Mouse (Mus musculus) right cerebral cortex, postnatal 36 days (tissue): Measurements from ENCODE around the gene Nanos3.

Experiments
- DNase-seq, 2 experiments: peaks; one replicate each; pipeline ENCODE4 v3.0.0; 2022; ENCODE audit warnings: low spot score in 2 of 2, mixed read lengths in 1 of 2

Nanos3 gene

DNA sequence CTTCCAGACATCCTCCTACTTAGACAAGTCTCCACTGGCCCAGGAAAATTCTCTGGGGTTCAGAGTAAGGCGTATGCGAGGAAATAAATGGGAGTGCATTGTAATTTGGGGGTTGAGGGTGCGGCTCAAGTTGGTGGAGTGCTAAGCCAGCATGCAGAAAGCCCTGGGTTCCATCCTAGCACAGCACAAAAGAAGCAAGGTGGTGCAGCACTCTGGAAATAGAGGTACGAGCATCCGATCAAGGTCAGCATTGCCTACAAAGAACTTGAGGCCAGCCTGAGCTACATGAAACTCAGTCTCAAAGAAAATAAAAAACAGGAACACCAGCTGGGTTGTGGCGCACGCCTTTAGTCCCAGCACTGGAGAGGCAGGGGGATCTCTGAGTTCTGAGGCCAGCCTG, at the start of gene Nanos3:
TSS of gene Nanos3 (minus strand) at position 101 of the 400 bp plus-strand sequence.
- DNase-seq, result no peak

DNA sequence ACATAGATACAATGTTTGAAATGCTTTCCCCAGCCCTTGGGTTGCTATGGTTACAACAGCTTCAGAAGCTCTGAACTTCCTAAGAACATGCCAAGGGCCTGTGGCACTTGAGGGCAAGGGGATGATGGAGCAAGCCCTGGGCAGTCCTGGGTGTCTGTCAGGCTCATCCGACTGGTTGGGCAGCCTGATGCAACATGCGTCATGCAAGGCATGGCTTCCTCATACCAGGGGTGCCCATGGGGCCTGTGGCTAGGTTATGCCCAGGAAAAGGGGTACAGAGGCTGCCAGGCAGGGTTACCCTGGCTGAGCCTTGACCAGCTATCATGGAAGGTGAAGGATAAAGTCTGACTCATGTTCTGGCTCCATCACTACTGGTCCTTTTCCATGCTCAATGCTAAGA, 48.0 kb upstream of the Nanos3 start:
- DNase-seq, result no peak

DNA sequence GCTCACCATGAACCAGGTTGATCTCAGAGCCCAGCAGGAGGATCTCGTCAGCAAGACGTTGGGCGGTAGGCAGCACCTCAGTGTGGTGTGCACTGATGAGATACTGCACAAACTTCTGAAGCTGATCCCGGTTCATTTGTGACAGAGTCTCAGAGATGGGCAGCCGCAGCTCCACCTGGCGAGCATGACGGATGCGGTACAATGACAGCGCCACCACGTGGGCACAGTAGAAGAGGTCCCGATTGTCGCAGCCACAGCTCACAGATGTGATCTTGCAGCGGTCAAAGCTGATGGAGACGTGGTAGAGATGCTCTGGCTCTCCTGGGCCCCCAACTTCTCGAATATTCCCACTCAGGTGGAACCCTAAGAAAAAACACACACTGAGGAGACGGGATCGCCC, 45.7 kb upstream of the Nanos3 start:
- no peak for DNase-seq

DNA sequence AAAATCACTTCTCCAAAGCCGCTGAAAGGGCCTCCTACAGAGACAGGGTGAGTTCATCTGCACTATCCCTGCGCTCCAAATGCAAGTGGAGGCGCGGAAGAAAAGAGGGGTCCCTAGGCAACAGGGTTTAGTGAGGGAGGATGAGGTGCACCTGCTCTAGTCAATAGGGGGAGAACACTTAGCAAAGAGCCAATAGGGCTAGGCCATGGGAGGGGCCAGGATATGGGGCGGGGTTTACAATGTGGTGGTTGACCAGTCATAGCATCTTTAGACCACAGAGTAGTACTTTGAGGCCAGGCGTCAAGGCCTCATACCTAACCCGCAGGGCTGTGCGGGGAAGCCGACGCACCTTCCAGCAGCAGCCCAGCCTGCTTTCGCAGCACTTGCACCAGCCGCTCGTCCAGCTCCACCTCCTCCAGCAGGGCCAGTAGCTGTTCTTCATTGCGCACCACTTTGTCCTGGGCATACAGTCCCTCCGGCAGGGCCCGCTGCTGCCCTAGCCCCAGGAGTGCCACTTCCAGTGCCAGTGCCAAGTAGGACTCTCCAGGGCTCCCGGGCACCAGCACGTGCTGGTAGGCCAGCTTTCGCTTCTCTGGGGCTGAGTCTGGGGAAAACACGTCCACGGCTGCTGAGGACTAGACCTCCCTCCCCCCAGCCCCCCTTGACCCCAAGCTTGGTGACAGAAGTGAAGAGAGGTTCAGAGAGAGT, 38.5 kb upstream of the Nanos3 start:
- DNase-seq, result no peak

DNA sequence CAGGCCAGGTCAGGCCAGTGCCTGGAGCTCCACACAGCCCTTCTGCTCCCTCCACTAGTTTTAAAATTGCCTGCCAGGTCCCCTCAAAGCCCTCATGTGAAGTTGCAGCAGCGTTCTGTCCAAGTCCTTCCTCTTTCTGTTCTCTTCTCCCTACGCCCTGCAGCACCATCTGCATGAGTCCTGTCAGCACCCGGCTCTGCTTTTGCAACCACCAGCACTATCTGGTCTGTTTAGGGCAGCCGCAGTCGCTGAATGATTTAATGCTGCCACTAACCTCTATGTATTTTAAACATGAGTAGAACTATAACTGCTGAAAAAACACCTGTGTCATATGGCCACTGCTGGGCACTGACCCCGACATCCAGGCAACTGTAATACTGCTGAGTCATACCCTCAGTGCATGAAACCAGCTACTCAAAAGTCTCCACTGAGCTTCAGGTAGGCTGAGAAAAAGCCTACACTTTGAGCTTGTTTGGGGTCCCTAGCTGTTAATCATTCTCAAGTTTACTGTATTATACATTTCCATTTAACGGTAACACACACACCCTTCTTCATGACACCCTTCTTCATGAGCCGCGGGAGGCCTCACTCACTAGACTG, 37.6 kb upstream of the Nanos3 start:
- no peak for DNase-seq

DNA sequence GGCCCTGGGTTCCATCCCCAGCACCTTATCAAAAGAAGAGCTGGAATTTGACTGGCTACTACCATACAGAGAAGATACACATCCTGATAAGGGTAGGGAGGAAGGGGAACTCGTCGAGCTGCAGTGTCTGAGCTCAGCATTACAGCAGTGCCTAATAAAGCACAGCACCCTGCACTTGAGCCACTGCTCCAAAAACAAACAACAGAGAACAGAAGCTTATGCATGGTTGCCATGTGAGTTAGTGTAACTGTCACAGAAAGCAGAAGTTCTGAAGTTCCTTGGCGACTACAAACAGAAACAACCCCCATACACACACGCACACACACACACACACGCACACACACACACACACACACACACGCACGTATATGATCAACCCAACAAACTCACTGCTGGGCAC, 35.1 kb upstream of the Nanos3 start:
- DNase-seq, result no peak

DNA sequence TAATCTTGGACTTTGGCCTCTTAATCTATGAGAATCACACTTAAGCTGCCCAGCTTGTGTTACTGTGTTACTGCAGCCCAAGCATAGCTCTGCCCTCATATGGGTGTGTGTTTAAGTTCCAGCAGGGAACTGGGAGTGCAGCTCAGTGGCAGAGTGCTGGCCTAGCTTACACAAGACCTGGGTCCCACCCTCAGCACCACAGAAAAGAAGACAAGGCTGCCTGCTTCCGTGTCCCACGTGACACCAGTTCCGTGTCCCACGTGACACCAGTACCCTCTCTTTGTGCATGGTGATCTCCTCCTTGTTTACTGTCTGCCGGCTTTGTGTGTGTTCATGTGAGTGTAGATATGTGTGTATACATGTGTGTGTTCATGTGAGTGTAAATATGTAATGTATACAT, 33.1 kb upstream of the Nanos3 start:
- no peak for DNase-seq

DNA sequence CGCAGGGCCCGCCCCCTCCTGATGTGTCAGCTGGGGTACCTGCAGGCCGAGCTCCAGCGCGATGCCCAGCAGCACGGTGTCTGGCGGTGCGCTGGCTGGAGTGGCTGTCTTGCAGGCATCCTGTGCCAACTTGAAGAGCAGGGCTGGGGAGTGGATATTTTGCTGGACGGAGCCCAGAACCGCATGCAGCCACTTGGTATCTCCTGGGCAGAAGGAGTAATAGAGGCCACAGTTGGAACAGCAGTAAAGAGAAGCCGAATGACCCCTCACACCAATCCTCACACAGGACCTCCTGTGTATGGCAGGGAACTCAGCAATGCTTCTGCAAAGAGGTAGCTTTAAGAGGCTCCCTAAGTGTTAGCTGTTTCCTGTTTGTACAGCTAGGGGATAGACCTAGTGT, 32.2 kb upstream of the Nanos3 start:
- no peak for DNase-seq

DNA sequence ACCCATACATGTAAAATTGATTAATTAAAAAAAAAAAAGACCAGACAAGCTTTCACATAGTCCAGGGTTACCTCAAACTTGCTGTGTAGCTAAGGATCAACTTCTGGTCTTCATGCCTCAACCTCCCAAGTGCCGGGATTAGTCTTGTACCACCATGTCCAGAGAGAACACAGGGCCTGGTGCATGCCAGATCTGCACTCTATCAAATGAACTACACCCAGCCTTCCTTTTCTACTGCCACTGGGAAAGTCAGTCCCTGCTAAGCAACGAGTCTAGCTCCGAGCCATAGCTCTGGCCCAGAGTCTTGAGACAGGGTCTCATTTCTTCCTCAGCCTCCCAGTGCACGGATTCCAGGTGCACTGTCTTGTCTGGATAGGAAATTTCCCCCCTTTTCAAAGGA, 28.3 kb upstream of the Nanos3 start:
- no peak for DNase-seq

DNA sequence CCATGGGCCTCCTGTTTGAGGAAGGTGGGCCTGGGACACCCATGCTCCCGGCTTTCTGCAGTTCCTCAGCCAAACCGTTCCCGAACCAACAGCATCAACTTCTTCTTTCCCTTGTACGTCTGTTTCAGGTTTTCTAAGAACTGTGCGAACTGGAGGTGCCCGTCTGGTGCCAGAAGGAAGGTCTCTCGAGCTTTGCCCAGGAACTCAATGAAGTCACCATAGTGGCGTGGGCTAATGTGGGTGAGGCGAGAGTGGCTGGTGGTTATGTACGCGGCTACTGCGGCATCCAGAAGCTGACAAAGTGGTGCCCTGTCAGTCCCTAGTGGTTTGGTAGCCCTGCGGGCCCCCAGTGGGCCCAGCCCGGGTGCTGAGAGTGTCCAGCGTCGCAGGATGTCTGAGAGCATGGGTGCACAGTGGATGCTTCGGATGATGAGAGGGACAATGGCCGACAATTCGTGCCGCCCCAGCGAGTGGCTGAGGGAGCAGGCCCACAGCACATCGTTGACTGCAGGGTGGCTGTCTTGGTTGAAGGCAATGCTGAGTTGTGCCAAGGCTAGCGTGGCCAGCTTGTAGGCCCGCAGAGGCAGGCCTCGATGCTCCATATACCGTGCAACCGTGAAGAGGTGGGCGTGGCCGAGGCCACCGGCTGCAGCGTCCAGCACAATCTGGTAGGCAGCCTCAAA, 27.0 kb upstream of the Nanos3 start:
- DNase-seq, result no peak

DNA sequence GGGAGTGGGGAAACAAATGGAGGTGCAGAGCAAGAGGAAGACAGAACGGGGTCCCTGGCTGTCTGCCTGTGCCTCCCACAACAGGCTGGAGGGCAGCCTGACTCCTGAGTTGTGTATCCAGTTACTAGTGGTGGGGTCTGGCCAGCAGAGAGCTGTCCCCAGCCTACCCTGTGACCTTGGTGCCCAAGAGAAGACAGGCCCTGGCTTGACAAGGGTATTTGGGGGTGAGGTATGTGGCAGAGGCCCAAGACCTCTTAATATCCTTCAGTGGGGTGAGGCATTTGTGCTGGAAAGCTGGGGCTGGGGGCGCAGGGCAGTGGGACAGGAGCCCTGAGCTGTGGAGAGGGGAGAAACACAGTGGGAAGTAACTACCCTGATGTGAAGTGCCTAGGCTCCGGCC, 26.2 kb upstream of the Nanos3 start:
- DNase-seq, result no peak

DNA sequence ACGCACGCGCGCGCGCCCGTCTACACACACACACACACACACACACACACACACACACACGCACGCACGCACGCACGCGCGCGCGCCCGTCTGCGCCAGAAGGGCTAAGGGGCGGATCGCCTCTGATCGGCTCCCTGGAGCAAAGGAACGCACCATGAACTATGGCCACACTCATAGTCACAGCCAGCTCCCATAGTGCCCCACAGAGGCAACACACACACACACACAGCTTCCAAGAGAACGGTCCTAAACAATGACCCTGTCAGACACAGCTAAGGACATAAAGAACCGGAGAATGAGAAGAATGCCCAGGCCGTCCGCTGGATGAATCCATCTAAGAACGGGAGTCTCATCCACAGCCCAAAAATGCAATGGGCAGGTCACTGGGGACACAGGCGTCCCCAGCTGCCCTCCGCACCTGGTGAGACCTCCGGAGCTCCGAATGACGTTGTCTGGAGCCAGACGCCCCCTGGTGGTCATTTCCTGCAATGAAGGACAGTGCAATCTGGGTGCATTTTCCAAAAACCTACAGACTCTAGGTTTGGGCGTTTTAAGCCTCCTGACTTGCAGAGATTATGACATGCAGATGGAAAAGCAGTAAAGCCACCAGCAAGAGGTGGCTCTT, 25.3 kb upstream of the Nanos3 start:
- peak; percentile 66 to 69 for DNase-seq

DNA sequence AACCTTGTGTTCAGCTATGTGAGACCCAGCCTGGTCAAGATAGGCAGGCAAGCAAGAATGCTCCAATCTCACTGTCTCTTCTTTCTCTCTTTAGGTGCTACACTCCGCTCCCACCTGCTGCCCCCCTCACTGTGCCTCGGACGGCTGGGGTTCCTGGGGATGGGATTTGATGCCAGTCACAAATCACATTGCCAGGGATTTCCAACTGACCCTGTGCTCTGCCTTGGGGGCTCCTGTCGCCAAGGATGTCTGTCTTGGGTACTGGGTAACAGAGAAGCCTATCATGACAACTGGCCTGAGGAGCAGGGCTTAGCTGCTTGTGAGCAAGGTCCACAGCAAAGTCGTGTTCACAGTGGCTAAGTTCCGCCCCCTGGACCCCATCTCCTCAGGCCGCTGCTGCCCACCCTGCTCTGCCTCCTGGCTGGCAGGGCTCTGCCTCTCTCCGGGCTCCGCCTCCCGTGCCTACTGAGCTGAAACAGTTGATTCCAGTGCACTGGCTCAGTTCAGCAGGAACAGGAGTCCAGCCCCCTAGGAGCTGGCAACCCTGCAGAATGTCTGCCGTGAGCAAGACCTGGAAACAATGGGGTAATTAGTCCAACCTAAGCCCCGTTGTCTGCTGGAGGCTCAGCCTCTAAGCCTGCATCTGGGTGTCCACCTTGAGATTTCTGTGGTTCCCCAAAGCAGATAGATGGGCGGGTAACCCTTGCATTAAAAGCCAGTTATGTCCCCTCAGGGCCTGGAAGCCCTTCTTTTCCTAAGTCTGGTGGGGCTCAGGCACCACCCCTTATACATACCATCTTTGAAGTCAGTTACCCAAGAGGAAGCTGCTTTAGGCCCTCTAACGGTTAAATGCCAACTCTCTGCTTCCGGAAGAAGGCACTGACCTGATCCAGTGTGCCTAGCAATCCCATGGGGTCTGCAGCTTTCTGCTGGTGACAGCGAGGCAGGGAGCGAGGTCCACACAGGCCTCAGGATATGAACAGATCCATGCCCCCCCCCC, 23.7 kb upstream of the Nanos3 start:
- no peak for DNase-seq

DNA sequence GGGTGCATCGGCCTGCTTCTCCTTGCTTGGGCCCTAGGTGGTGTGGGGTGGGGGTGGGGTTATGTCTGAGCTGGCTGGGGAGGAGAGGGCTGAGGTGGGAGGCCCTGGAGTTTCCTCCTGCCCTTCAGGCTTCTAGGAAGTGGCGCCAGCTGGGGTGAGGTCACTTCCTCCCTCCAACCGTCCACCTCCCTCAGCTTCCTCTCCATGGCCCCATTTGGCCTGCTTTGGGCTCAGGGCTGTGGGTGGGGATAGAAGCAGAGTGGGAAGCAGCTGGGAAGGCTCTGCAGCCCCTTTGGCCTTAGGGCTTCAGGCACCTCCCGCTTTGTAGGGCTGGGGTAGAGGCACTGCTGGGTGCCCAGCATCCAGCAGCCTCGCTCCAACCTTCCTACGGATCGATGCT, 22.8 kb upstream of the Nanos3 start:
- no peak for DNase-seq

DNA sequence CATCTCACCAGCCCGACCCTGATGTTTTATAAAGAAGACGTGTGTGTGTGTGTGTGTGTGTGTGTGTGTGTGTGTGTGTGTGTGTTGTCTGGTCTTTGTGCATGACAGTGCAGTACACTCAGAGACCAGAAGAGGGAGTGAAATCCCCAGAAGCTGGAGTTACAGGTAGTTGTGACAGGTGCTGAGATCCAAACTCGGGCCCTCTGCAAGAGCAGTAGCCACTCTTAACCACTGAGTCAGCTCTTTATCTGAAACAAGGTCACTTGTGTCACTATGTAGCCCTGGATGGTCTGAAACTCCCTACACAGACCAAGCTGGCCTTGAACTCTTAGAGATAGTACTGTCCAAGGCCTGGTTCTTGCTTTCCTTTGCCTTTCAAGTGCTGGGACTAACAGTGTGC, 21.6 kb upstream of the Nanos3 start:
- no peak for DNase-seq

DNA sequence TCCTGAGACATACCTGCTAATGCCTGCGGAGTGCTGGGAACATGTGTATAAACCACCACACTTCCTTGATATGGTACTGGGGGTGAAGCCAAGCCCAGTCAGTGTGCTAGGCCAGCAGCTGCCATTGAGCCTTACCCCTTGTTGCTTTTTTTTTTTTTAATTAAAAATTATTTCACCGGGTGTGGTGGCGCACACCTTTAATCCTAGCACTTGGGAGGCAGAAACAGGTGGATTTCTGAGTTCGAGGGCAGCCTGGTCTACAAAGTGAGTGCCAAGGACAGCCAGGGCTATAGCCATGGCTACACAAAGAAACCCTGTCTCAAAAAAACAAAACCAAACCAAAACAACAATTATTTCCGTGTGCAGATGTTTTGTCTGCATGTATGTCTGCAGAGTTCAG, 20.1 kb upstream of the Nanos3 start:
- DNase-seq, result no peak

DNA sequence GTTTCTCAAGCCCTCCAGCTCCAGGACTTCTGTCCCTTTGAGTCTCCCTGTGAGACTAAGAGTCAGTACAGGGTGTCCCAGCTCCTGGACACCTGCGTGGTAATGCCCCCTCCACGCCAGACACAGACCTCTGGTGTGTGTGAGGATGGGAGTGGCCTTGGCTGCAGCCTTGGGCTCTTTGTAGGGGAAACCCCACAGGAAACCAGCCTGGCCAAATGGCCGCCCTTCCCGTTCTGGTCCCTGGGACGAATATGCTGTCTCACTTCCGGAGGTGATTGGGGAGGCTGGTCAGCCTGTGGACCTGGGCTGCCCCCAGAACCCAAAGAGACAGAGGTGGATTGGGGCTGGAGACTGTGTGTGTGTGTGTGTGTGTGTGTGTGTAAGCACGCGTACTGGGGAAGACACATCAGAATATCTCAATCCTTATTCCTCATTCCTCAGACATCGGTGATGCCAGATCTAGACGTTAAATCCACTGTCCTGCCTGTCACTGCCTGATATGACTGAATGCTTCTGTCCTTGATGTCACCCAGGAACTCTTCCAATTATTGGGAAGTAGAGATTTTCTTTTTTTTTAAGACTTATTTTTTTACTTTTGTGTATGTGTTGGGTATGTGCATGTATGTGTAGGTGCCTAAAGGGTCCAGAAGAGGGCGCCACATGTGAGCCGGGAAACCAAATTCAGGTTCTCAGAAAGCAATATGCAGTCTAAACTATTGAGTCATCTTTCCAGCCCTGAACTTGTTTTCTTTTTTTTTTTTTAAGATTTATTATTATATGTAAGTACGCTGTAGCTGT, 19.2 kb upstream of the Nanos3 start:
- DNase-seq, result no peak

DNA sequence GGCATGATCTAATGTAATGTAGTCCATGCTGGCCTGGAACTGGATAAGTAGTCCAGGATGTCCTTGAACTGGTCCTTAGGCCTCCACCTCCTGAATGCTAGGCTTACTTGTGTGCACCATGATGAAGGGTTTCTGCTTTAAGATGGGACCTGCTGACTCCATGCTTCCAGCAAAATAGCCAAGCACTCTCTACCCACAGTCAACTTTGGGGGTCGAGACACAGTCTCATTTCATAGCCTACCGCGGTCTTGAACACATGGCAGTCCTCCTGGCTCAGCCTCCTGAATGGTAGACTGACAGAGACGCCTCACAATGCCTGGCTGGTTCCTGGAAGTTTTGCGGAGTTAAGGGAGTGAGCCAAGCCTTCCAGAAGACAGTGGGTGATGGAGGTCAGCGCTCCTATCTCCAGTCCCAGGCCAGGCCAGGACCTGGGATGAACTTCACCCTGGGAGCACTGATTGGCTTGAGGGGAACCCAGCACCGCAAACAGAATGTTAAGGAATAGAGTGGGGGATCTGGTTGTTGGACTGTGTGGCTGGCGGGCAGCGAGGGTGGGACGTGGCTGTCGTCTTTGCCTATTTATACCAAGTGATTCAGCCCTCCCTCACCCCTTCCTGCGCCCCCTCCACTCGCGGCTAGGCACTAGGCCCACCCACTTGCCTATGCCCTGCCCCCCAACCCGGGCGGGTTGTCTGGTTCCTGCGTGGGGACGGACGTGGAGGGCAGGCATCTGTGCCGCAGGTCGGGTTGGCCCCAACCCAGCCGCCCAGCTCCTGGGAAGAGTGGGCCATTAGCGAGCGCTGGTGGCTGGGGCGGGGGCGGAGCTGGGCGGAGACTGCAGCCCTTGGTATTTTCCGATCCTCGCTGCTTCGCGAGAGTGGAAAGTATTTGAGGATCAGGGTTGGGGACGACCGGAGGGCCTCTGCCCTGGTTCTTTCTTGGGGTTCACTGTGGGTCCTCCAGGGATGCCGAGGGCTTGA, 18.2 kb upstream of the Nanos3 start:
- DNase-seq, result peak; percentile 67 to 68

DNA sequence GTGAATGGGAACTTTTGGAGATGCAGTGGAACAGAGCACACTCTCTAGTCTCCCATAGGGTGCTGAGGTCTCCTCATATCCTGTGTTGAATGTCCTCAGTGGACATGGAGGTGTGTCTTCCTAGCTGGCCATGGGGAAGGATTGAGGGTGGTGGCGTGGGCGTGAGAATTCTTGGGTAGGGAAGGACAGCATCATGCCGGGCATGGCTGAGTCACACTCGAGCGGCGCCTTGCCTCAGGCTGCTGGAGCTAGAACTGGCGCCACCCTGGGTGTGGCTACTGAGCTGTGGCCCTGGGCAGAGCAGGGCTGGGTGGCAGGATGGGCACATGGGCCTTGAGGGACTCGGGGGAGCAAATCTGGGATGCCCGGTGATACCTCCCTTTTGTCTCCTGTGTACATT, 17.4 kb upstream of the Nanos3 start:
- DNase-seq, result peak in 1 of 2 experiments; percentile 52
